Comparison of ENCODE assay signal across 12 mouse cellular contexts in the genomic region with DNA sequence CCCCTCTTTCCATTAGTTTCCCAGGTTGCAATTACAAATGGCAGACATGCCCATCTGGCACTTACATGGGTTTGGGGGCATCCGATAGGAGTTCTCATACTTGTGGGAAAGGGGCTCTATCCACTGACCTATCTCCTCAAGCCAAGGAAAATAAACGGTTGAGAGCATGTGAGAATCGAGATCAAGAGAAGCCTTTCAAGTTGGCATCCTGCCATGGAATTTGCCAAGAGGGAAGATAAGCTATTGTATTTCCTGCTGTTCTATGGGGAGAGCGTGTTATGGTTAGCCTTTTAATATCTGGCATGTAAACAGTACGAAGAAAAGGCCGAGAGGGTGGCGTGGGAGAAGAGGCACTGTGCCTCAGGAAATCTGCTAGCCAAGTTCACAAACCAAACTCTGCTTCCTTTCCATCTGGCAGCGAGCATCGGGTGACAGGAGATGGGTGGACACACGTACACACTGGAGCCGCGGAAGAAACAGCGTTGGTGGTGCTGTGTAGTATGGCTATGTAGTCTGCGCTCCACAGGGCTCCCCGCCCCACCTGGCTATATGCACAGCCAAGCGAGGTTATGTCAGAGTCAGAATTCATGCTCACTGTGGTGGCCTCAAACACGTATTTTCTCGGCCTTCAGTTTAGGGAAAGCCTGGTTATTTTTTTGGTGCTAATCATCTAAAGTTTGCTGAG. TPM values are rescaled to one million over a fixed set of nuclear protein-coding genes. Genes with fewer than 3 reads are reported as not detected.
DNase-seq lines count a peak whose midpoint lies in the region; ATAC-seq lines count a peak whose summit lies in the region.
"Had no signal": no experiment of that assay in that cellular context is flagged by ENCODE, and none has a peak within 500 bp of the region (broad histone marks: within the 10 kb centered on the region; RNA-seq: fewer than 3 reads in every experiment).

No protein-coding gene starts in this region.

- H3K9me3 ChIP-seq in intestine, embryonic 15.5 days, result no peaks in the 10 kb centered on the region
- H3K9me3 ChIP-seq: neural tube, embryonic 15.5 days had no signal

- H3K27me3 ChIP-seq in intestine, embryonic 15.5 days (replicated peaks), result no peaks in the 10 kb centered on the region
- H3K27me3 ChIP-seq: megakaryocyte, embryonic 14.5 days; neural tube, embryonic 15.5 days; Patski had no signal

- H3K4me1 ChIP-seq in intestine, embryonic 15.5 days (replicated peaks), result no peaks in the 10 kb centered on the region
- H3K4me1 ChIP-seq: megakaryocyte, embryonic 14.5 days had no signal

- no peak overlapping the region for H3K4me2 ChIP-seq in intestine, embryonic 15.5 days (replicated peaks)
- H3K4me2 ChIP-seq: neural tube, embryonic 15.5 days had no signal

- DNase-seq in cerebellum, postnatal 14 days, result peak; percentile 11 to 20
- no peak for DNase-seq in cerebellum, adult 11 months
- peak; percentile 8 for DNase-seq in left cerebral cortex, postnatal 4 days
- no peak for DNase-seq in left cerebral cortex, postnatal 14 days (ENCODE audit: low spot score in 2 of 2)
- no peak for DNase-seq in thymus, adult 18-20 months
- DNase-seq in adrenal gland, postnatal 25 days, result no peak
- DNase-seq: B cell, adult 2 months had no signal

- H3K4me3 ChIP-seq in intestine, embryonic 15.5 days (replicated peaks), result no peak overlapping the region
- H3K4me3 ChIP-seq: megakaryocyte, embryonic 14.5 days; neural tube, embryonic 15.5 days had no signal

- no peaks in the 10 kb centered on the region for H3K36me3 ChIP-seq in intestine, embryonic 15.5 days
- H3K36me3 ChIP-seq: neural tube, embryonic 15.5 days had no signal

- intact Hi-C loops in left cerebral cortex, postnatal 4 days (cut with DNase I), result no loop called here
- intact Hi-C loops in left cerebral cortex, postnatal 14 days (cut with DNase I), result no loop called here

- H3K27ac ChIP-seq in intestine, embryonic 15.5 days, result no peak overlapping the region
- H3K27ac ChIP-seq: neural tube, embryonic 15.5 days had no signal

- H3K9ac ChIP-seq in intestine, embryonic 15.5 days, result no peak overlapping the region
- H3K9ac ChIP-seq: neural tube, embryonic 15.5 days had no signal

- ATAC-seq in intestine, embryonic 15.5 days, result peak; percentile 53; the same call in 1 of the 2 replicates
- ATAC-seq in megakaryocyte progenitor cell, adult 5-6 weeks (replicated peaks; ENCODE audit: poor library complexity), result peak; percentile 46
- ATAC-seq: Patski had no signal

- 61% methylated on average over 18 of the region's 18 CpGs for WGBS in intestine, embryonic 15.5 days

RNA-seq across cellular contexts. Expression of gene Tnfrsf21, which starts 40.9 kb away (rescaled TPM):
- total RNA-seq in left cerebral cortex, postnatal 4 days (2021), result 10 to 100 TPM; 83.9 to 89.7 TPM
- 10 to 100 TPM; 75.4 to 79.0 TPM for total RNA-seq in left cerebral cortex, postnatal 14 days (2021)
- 15.6 and 16.5 TPM in 2 replicates for polyA plus RNA-seq in intestine, embryonic 15.5 days (2015; fragmentation: Nextera tagmentation; extraction: Ambion mirVana)
- 58.2 and 69.6 TPM in 2 replicates for total RNA-seq in megakaryocyte progenitor cell, adult 5-6 weeks (2015)
- 47.0 and 49.0 TPM in 2 replicates for total RNA-seq in megakaryocyte progenitor cell, adult 5-6 weeks (2017)
- 2.7 and 3.4 TPM in 2 replicates for total RNA-seq in adrenal gland, postnatal 25 days (2021)

Comparison
In these comparisons a context has a peak if more than half of its experiments do, and no peak if none do; other contexts are left out.
1. DNase-seq: peak in cerebellum, postnatal 14 days (2 of 2) and left cerebral cortex, postnatal 4 days (single experiment); none in cerebellum, adult 11 months (single experiment), left cerebral cortex, postnatal 14 days (0 of 2), thymus, adult 18-20 months (0 of 2) and adrenal gland, postnatal 25 days (single experiment).
2. RNA of gene Tnfrsf21, which starts 40.9 kb away (total RNA-seq): 83.9 to 89.7 TPM in left cerebral cortex, postnatal 4 days, 75.4 to 79.0 TPM in left cerebral cortex, postnatal 14 days and 47.0 to 69.6 TPM in megakaryocyte progenitor cell, adult 5-6 weeks; 2.7 to 3.4 TPM in adrenal gland, postnatal 25 days; every median in the first group is over 10 times any median in the second.